9 mouse cellular contexts compared by ENCODE assay signal in the genomic region with DNA sequence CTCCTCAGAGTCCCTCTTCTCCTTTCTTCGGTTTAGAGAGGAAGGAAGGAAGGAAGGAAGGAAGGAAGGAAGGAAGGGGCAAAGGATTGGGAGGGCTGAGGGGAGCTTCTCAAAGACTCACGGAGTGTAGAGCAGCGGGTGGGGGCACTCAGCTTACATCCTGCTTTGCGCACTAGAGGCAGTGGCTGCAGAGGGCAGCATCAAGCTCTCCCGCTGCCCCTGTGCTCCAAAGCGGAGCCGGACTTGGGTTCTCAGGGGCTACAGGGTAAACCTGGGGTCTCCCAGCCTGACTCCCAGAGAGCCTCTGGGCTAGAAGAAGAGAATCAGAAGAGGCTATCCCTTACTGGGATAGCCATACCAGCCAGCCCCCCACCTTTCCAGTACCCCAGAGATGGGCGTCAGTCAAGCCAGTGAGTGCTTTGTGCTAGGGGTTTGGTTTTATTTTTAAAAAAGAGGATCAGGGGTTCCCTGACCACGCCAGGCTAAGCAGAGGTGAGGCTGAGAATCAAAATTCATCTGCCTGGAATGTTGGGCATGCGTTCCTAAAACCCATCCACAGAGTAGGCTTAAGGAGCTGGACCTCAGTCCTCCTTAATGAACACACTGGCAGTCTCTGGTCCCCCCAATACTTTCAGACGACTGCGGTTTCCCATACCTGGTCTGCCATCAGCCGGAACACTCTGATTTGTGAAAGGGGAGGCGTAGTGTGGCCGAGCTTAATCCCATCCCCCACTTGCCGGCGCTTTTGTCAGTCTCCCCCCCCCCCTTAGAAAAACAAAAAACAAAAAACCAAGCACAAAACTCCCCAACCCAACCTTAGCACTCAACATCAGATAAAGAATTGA. TPM values are rescaled to one million over a fixed set of nuclear protein-coding genes. Genes with fewer than 3 reads are reported as not detected.
A peak's percentile ranks its signal among the peaks of the same experiment; 100 is the strongest.
DNase-seq lines count a peak whose midpoint lies in the region; ATAC-seq and TF ChIP-seq lines count a peak whose summit lies in the region.
"Had no signal": no experiment of that assay in that cellular context is flagged by ENCODE, and none has a peak within 500 bp of the region (broad histone marks: within the 10 kb centered on the region; RNA-seq: fewer than 3 reads in every experiment).

No protein-coding gene starts in this region.

- H3K9ac ChIP-seq in heart, embryonic 15.5 days, result peak overlapping the region; percentile 62
- H3K9ac ChIP-seq in forebrain, embryonic 15.5 days (replicated peaks), result peak overlapping the region; percentile 71
- H3K9ac ChIP-seq in midbrain, embryonic 11.5 days (ENCODE audit: low read length), result peak overlapping the region; percentile 92

- peaks cover 55% of the 10 kb centered on the region for H3K27me3 ChIP-seq in heart, embryonic 15.5 days
- peaks cover 19% of the 10 kb centered on the region for H3K27me3 ChIP-seq in forebrain, embryonic 15.5 days
- H3K27me3 ChIP-seq in midbrain, embryonic 11.5 days (ENCODE audit: control insufficient read depth, insufficient read depth, low read length), result peaks cover 18% of the 10 kb centered on the region; the same call in 1 of the 2 replicates

- intact Hi-C loops in heart, postnatal 25 days (cut with DNase I), result no loop called here

- peak overlapping the region; percentile 92 for H3K4me2 ChIP-seq in heart, embryonic 15.5 days
- peak overlapping the region; percentile 97 for H3K4me2 ChIP-seq in forebrain, embryonic 15.5 days (replicated peaks)
- H3K4me2 ChIP-seq in midbrain, embryonic 11.5 days, result peak overlapping the region; percentile 98

- no peak for TF ChIP-seq POLR2A in brain, embryonic 14.5 days (IDR thresholded peaks at IDR 0.05; ENCODE audit: borderline replicate concordance, extremely low read depth, insufficient read depth, insufficient read length, poor library complexity, severe bottlenecking)

- WGBS in heart, embryonic 15.5 days, result 9% methylated on average over 17 of the region's 17 CpGs
- WGBS in forebrain, embryonic 15.5 days, result 9% methylated on average over 16 of the region's 17 CpGs
- 2% methylated on average over 17 of the region's 17 CpGs for WGBS in midbrain, embryonic 11.5 days

- H3K4me3 ChIP-seq in heart, embryonic 15.5 days, result peak overlapping the region; percentile 58
- peak overlapping the region; percentile 68 for H3K4me3 ChIP-seq in forebrain, embryonic 15.5 days
- H3K4me3 ChIP-seq in midbrain, embryonic 11.5 days (ENCODE audit: low read depth, low read length), result peak overlapping the region; percentile 72

- DNase-seq in heart, postnatal 25 days (ENCODE audit: low spot score), result no peak
- DNase-seq in brain, embryonic 14.5 days (ENCODE audit: low read depth), result peak; percentile 54
- peak; percentile 92 for DNase-seq in midbrain, embryonic 11.5 days (ENCODE audit: low spot score, missing footprints)
- DNase-seq in adrenal gland, postnatal 4 days (ENCODE audit: low spot score in 2 of 2), result no peak
- DNase-seq in gastrocnemius, postnatal 4 days (ENCODE audit: low spot score in 2 of 2), result no peak
- DNase-seq in testis, postnatal 14 days (ENCODE audit: low spot score), result no peak
- DNase-seq: cerebellum, adult 8-10 months had no signal

- no peaks in the 10 kb centered on the region for H3K36me3 ChIP-seq in heart, embryonic 15.5 days
- H3K36me3 ChIP-seq in forebrain, embryonic 15.5 days, result no peaks in the 10 kb centered on the region
- H3K36me3 ChIP-seq in midbrain, embryonic 11.5 days (ENCODE audit: control insufficient read depth, insufficient read depth, low read length), result no peaks in the 10 kb centered on the region

- H3K9me3 ChIP-seq in heart, embryonic 15.5 days (replicated peaks), result no peaks in the 10 kb centered on the region
- no peaks in the 10 kb centered on the region for H3K9me3 ChIP-seq in forebrain, embryonic 15.5 days
- H3K9me3 ChIP-seq in midbrain, embryonic 11.5 days (ENCODE audit: control insufficient read depth, low read length), result no peaks in the 10 kb centered on the region

- TF ChIP-seq CTCF in brain, embryonic 14.5 days (IDR thresholded peaks at IDR 0.05; ENCODE audit: borderline replicate concordance, extremely low read depth, insufficient read depth, insufficient read length), result no peak

- H3K27ac ChIP-seq in heart, embryonic 15.5 days, result no peak overlapping the region
- H3K27ac ChIP-seq in forebrain, embryonic 15.5 days (replicated peaks), result peak overlapping the region; percentile 69
- H3K27ac ChIP-seq in midbrain, embryonic 11.5 days (ENCODE audit: low read depth, low read length), result no peak overlapping the region; the same call in 1 of the 2 replicates

- H3K4me1 ChIP-seq in heart, embryonic 15.5 days (replicated peaks), result peaks cover 71% of the 10 kb centered on the region
- peaks cover 74% of the 10 kb centered on the region for H3K4me1 ChIP-seq in forebrain, embryonic 15.5 days
- peaks cover 59% of the 10 kb centered on the region for H3K4me1 ChIP-seq in midbrain, embryonic 11.5 days (ENCODE audit: control insufficient read depth, insufficient read depth, low read length)

- no peak for ATAC-seq in heart, embryonic 15.5 days (replicated peaks; ENCODE audit: insufficient number of reproducible peaks, insufficient read depth, low FRiP score, low read depth)
- ATAC-seq in forebrain, embryonic 15.5 days (replicated peaks), result no peak
- no peak for ATAC-seq in midbrain, embryonic 11.5 days (ENCODE audit: low FRiP score)

RNA-seq across cellular contexts. Expression of a gene that starts 2.0 kb away (rescaled TPM):
- 6.4 TPM in 2 replicates for polyA plus RNA-seq in heart, embryonic 15.5 days (2015; fragmentation: Nextera tagmentation; extraction: Ambion mirVana)
- 10 to 100 TPM; 15.4 to 21.5 TPM for total RNA-seq in heart, postnatal 25 days (2021)
- 208 and 232 TPM in 2 replicates for polyA plus RNA-seq in brain, embryonic 14.5 days (2012; rRNA removed)
- polyA plus RNA-seq in forebrain, embryonic 15.5 days (2015; fragmentation: Nextera tagmentation; extraction: Ambion mirVana), result 6.8 and 9.2 TPM in 2 replicates
- 7.6 and 9.3 TPM in 2 replicates for polyA plus RNA-seq in midbrain, embryonic 11.5 days (2014; fragmentation: Nextera tagmentation; extraction: Ambion mirVana)
- total RNA-seq in adrenal gland, postnatal 4 days (2021), result 10 to 100 TPM in 1 of 2 experiments, 1 to 10 TPM in 1; 8.7 to 12.0 TPM
- 10 to 100 TPM; 18.7 to 22.7 TPM for total RNA-seq in gastrocnemius, postnatal 4 days (2021)

RNA-seq across cellular contexts. Expression of a gene that starts 14.0 kb away (rescaled TPM):
- 0.13 and 0.28 TPM in 2 replicates for polyA plus RNA-seq in heart, embryonic 15.5 days (2015; fragmentation: Nextera tagmentation; extraction: Ambion mirVana)
- under 1 TPM; 0.34 to 0.42 TPM for total RNA-seq in heart, postnatal 25 days (2021)
- polyA plus RNA-seq in brain, embryonic 14.5 days (2012; rRNA removed), result 0.45 and 0.66 TPM in 2 replicates
- polyA plus RNA-seq in forebrain, embryonic 15.5 days (2015; fragmentation: Nextera tagmentation; extraction: Ambion mirVana), result 0.38 and 0.86 TPM in 2 replicates
- polyA plus RNA-seq in midbrain, embryonic 11.5 days (2014; fragmentation: Nextera tagmentation; extraction: Ambion mirVana), result not detected in 2 replicates
- under 1 TPM in 1 of 2 experiments, not detected in 1; 0.11 TPM for total RNA-seq in adrenal gland, postnatal 4 days (2021)
- under 1 TPM in 1 of 2 experiments, not detected in 1; 0.29 TPM for total RNA-seq in gastrocnemius, postnatal 4 days (2021)

RNA-seq across cellular contexts. Expression of a gene that starts 27.8 kb away (rescaled TPM):
- polyA plus RNA-seq in heart, embryonic 15.5 days (2015; fragmentation: Nextera tagmentation; extraction: Ambion mirVana), result 13.1 and 16.9 TPM in 2 replicates
- total RNA-seq in heart, postnatal 25 days (2021), result 10 to 100 TPM; 26.7 to 29.7 TPM
- polyA plus RNA-seq in brain, embryonic 14.5 days (2012; rRNA removed), result 0.50 and 1.5 TPM in 2 replicates
- 0.66 and 0.75 TPM in 2 replicates for polyA plus RNA-seq in forebrain, embryonic 15.5 days (2015; fragmentation: Nextera tagmentation; extraction: Ambion mirVana)
- 0.27 and 0.50 TPM in 2 replicates for polyA plus RNA-seq in midbrain, embryonic 11.5 days (2014; fragmentation: Nextera tagmentation; extraction: Ambion mirVana)
- total RNA-seq in adrenal gland, postnatal 4 days (2021), result 10 to 100 TPM; 10.3 to 13.2 TPM
- total RNA-seq in gastrocnemius, postnatal 4 days (2021), result under 1 TPM; 0.47 to 0.49 TPM

RNA-seq across cellular contexts. Expression of a gene that starts 49.6 kb away (rescaled TPM):
- 5.8 and 6.1 TPM in 2 replicates for polyA plus RNA-seq in heart, embryonic 15.5 days (2015; fragmentation: Nextera tagmentation; extraction: Ambion mirVana)
- 1 to 10 TPM in 1 of 2 experiments, under 1 TPM in 1; 0.68 to 1.1 TPM for total RNA-seq in heart, postnatal 25 days (2021)
- 2.5 and 3.0 TPM in 2 replicates for polyA plus RNA-seq in brain, embryonic 14.5 days (2012; rRNA removed)
- 1.7 and 2.7 TPM in 2 replicates for polyA plus RNA-seq in forebrain, embryonic 15.5 days (2015; fragmentation: Nextera tagmentation; extraction: Ambion mirVana)
- 3.7 and 4.1 TPM in 2 replicates for polyA plus RNA-seq in midbrain, embryonic 11.5 days (2014; fragmentation: Nextera tagmentation; extraction: Ambion mirVana)
- 10 to 100 TPM in 1 of 2 experiments, 1 to 10 TPM in 1; 4.9 to 12.7 TPM for total RNA-seq in adrenal gland, postnatal 4 days (2021)
- total RNA-seq in gastrocnemius, postnatal 4 days (2021), result under 1 TPM; 0.26 to 0.59 TPM

Comparison
In these comparisons a context has a peak if more than half of its experiments do, and no peak if none do; other contexts are left out.
1. DNase-seq: peak in brain, embryonic 14.5 days (single experiment) and midbrain, embryonic 11.5 days (single experiment); none in heart, postnatal 25 days (single experiment), adrenal gland, postnatal 4 days (0 of 2), gastrocnemius, postnatal 4 days (0 of 2) and testis, postnatal 14 days (single experiment).
2. RNA of a gene that starts 2.0 kb away (polyA plus RNA-seq): 208 to 232 TPM in brain, embryonic 14.5 days; 7.6 to 9.3 TPM in midbrain, embryonic 11.5 days, 6.8 to 9.2 TPM in forebrain, embryonic 15.5 days and 6.4 TPM in heart, embryonic 15.5 days; every median in the first group is over 10 times any median in the second.
3. Peak in every context shown above with its lines, with median percentiles within 50 percentile points of each other: H3K4me2 ChIP-seq, H3K4me3 ChIP-seq and H3K9ac ChIP-seq.